Mouse (Mus musculus) forebrain, embryonic 11.5 days (tissue): ENCODE results near the gene Tbx2. TPM values are rescaled to one million over a fixed set of nuclear protein-coding genes. Genes with fewer than 3 reads are reported as not detected.

ENCODE experiments used
- ATAC-seq: fragments of 200-750 bp; cut with Nextera tagmentation; replicated peaks from 2 replicates; pipeline ENCODE4 v1.8.0; 2017; ENCODE audit warnings: moderate TSS enrichment; ENCODE audit not compliant: low FRiP score
- DNase-seq: peaks from one replicate; pipeline ENCODE4 v3.0.0-alpha.2; 2017; ENCODE audit warnings: low spot score
- H3K27ac ChIP-seq: fragments of 300-500 bp; sonication (generic); 2 replicates; pipeline ENCODE4 v1.5.1; 2014; ENCODE audit warnings: low read depth, low read length
- H3K27me3 ChIP-seq: fragments of 300-500 bp; sonication (generic); 2 replicates; pipeline ENCODE4 v1.6.1; 2014; ENCODE audit warnings: mild to moderate bottlenecking, low read length, mixed read lengths; ENCODE audit not compliant: control insufficient read depth, insufficient read depth
- H3K36me3 ChIP-seq: fragments of 300-500 bp; sonication (generic); 2 replicates; pipeline ENCODE4 v1.6.1; 2014; ENCODE audit warnings: mild to moderate bottlenecking, low read length, moderate library complexity, mixed read lengths; ENCODE audit not compliant: control insufficient read depth, insufficient read depth
- H3K4me1 ChIP-seq: fragments of 300-500 bp; sonication (generic); replicated peaks from 2 replicates; pipeline ENCODE4 v1.6.1; 2014; ENCODE audit warnings: low read length, mixed read lengths; ENCODE audit not compliant: control insufficient read depth, insufficient read depth
- H3K4me2 ChIP-seq: fragments of 300-500 bp; sonication (generic); 2 replicates; pipeline ENCODE4 v1.6.1; 2014; ENCODE audit warnings: low read depth, mild to moderate bottlenecking, low read length, moderate library complexity, mixed read lengths; ENCODE audit not compliant: severe bottlenecking
- H3K4me3 ChIP-seq: fragments of 300-500 bp; sonication (generic); 2 replicates; pipeline ENCODE4 v1.5.1; 2014; ENCODE audit warnings: low read depth, low read length
- H3K9ac ChIP-seq: fragments of 300-500 bp; sonication (generic); 2 replicates; pipeline ENCODE4 v1.6.1; 2014; ENCODE audit warnings: low read length
- H3K9me3 ChIP-seq: fragments of 300-500 bp; sonication (generic); 2 replicates; pipeline ENCODE4 v1.6.1; 2016; ENCODE audit warnings: low read length, mixed read lengths; ENCODE audit not compliant: control insufficient read depth
- WGBS: fragments of 180-500 bp; shearing (Covaris S2); extraction: QIAGEN DNeasy Blood & Tissue Kit; methylation state at CpG from one replicate; pipeline ENCODE4 v1.1.7; 2014; 5-methylcytosine and 5-hydroxymethylcytosine counted together
- polyA plus RNA-seq: library from polyadenylated mRNA; unstranded; fragments of >200 nt; fragmentation: Nextera tagmentation; extraction: Ambion mirVana; gene quantifications from 2 replicates; pipeline ENCODE4 v1.2.1, GENCODE M21; 2014

Tbx2 gene
- polyA plus RNA-seq, 1 experiment from 2014 or later: 2.0 TPM

- ATAC-seq: no peak
Measured at GRCm38 (mm10) chr11:85835753-85836522, 3.6 kb downstream of the Tbx2 start.

DNA sequence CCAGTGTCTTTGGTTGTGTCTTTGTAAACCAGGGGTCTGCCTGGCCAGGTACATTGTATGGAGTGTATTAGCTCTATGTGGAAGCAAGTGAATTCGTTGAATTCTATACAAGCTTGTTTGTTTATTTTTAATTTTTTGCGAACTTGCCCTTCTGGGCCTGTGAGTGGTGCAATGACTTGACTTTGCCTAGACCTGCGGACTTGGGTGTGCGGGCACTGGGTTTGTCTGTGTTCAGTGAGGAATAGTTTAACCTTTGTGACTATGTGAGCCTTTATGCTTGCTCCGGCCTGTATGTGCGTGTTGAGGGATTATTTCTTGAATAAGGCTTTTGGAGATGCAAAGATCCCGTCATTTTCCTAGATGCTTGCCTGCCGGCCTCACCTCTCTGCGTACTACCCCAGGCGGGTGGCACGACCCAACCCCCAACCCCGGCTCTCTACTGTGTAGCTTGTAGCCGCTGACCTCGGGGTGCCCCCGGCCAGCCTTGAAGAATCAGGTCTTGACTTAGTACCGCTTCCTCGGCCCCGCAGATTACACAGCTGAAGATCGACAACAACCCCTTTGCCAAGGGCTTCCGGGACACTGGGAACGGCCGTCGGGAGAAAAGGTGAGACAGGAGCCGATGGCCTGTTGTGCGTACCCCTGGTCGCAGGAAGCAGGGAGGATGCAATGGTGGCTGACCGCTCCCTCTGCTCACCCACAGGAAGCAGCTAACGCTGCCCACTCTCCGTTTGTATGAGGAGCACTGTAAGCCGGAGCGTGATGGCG is 4.4 kb downstream of the Tbx2 start:
- no peak overlapping the region for H3K9ac ChIP-seq
- H3K27me3 ChIP-seq: peaks cover 98% of the 10 kb centered on the region
- no peak overlapping the region for H3K4me3 ChIP-seq
- no peaks in the 10 kb centered on the region for H3K36me3 ChIP-seq
- H3K4me1 ChIP-seq: peaks cover 21% of the 10 kb centered on the region
- H3K27ac ChIP-seq: no peak overlapping the region
- H3K4me2 ChIP-seq: no peak overlapping the region
- ATAC-seq (no peak), DNase-seq (peak; percentile 67)
- H3K9me3 ChIP-seq: no peaks in the 10 kb centered on the region
- WGBS: 2% methylated on average over 32 of the region's 32 CpGs

More at GRCm38 (mm10) chr11:85835753-85836522, 3.6 kb downstream of the Tbx2 start:
- H3K36me3 ChIP-seq: no peaks in the 10 kb centered on the region
- no peak overlapping the region for H3K27ac ChIP-seq
- no peak overlapping the region for H3K4me3 ChIP-seq
- H3K27me3 ChIP-seq: peaks cover 98% of the 10 kb centered on the region
- DNase-seq: peak; percentile 52
- H3K9ac ChIP-seq: no peak overlapping the region
- H3K9me3 ChIP-seq: no peaks in the 10 kb centered on the region
- WGBS: 3% methylated on average over 16 of the region's 16 CpGs
- peaks cover 17% of the 10 kb centered on the region for H3K4me1 ChIP-seq
- no peak overlapping the region for H3K4me2 ChIP-seq

DNA sequence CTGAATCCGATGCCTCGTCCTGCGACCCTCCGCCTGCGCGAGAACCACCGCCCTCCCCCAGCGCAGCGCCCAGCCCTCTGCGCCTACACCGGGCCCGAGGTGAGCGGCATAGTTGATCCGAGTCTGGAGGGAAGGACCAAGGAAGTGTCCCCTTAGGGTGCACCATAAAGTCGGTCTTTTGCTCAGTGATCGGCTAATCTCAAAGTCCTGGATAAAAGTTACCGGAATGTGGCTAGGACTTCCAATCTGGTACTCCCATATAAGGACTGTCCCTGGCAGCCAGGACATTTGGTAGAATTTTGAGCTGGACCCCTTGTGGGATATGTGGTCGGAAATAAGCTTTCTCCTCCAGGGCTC is 4.9 kb downstream of the Tbx2 start:
- WGBS: 1% methylated on average over 18 of the region's 18 CpGs
- peak overlapping the region; percentile 19; the same call in 1 of the 2 replicates for H3K4me3 ChIP-seq
- no peak overlapping the region for H3K4me2 ChIP-seq
- H3K4me1 ChIP-seq: peaks cover 20% of the 10 kb centered on the region
- DNase-seq (no peak), ATAC-seq (no peak)
- no peak overlapping the region for H3K27ac ChIP-seq
- H3K36me3 ChIP-seq: no peaks in the 10 kb centered on the region
- no peak overlapping the region for H3K9ac ChIP-seq
- H3K27me3 ChIP-seq: peaks cover 94% of the 10 kb centered on the region
- H3K9me3 ChIP-seq: no peaks in the 10 kb centered on the region

DNA sequence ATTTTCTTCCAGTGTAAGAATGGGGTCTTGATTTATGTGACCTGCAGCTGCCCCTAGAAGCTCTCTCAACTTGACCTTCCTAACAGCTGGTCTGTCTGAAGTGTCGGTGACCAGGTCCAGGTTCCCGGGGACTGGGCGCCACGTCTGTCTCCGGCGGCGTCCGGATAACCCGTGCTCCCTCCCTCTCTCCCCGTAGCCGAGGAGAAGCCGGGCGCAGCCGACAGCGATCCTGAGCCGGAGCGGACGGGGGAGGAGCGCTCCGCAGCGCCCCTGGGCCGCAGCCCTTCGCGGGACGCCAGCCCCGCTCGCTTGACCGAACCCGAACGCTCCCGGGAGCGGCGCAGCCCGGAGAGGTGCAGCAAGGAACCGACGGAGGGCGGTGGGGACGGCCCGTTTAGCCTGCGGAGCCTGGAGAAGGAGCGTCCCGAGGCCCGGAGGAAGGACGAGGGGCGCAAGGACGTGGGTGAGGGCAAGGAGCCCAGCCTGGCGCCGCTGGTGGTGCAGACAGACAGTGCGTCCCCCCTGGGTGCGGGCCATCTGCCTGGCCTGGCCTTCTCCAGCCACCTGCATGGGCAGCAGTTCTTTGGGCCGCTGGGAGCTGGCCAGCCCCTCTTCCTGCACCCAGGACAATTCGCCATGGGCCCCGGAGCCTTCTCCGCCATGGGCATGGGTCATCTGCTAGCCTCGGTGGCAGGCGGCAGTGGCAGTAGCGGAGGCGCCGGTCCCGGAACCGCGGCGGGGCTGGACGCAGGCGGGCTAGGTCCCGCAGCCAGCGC is 5.5 kb downstream of the Tbx2 start:
- H3K9me3 ChIP-seq: no peaks in the 10 kb centered on the region
- H3K36me3 ChIP-seq: no peaks in the 10 kb centered on the region
- H3K4me3 ChIP-seq: peak overlapping the region; percentile 19
- WGBS: under 1% methylated on average over 64 of the region's 67 CpGs
- H3K4me1 ChIP-seq: peaks cover 20% of the 10 kb centered on the region; the same call in 1 of the 2 replicates
- H3K4me2 ChIP-seq: 0 out of 2 replicates have a peak overlapping the region, but pooled peaks have one; percentile 6
- peaks cover 93% of the 10 kb centered on the region for H3K27me3 ChIP-seq
- DNase-seq: peak; percentile 73
- H3K9ac ChIP-seq: no peak overlapping the region
- no peak overlapping the region for H3K27ac ChIP-seq
- ATAC-seq: no peak

GRCm38 (mm10) chr11:85838424-85839257 is 6.3 kb downstream of the Tbx2 start:
- Histone ChIP-seq H3K27ac (no peak overlapping the region), H3K9ac (no peak overlapping the region)

DNA sequence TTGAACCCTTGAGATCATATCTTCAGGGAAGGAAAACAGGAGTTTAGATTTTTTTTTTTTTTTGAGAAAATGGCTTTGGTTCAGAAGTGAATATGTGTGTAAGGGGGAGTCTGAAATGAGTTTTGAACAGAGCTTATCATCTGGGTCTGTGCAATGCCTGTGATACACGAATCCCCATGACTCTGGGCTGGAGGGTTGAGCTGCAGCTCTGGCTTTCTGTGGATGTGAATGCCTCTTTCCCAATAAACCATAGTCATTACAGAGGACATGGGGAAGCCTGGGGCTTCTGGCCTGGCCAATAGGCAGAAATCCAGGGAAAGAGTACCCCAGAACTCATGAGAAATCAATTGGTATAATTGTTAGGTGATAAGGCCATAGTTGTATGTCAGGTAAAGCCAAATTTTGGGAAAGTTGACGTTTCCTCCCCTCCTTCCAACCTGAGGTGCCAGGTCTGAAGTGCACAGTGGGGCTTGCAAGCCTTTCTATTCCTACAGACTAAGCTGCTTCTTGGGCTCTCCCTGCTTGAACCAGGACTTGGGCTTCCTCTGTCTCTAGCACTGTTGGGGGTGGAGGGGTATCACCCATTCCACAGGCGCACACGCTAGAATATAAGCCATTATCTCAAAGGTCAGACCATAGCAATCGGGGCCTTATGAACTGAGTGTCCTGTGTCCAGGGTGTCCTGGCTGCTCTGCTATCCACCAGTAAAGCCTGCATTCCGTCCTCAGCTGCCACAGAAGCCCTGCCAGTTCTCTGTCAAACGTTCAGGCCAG is 7.1 kb downstream of the Tbx2 start:
- Histone ChIP-seq H3K4me1 (peaks cover 23% of the 10 kb centered on the region; the same call in 1 of the 2 replicates), H3K4me2 (no peak overlapping the region), H3K4me3 (no peak overlapping the region), H3K9me3 (no peaks in the 10 kb centered on the region), H3K9ac (no peak overlapping the region), H3K27ac (no peak overlapping the region), H3K27me3 (peaks cover 81% of the 10 kb centered on the region), H3K36me3 (no peaks in the 10 kb centered on the region)
- DNase-seq: no peak
- 4% methylated on average over 7 of the region's 7 CpGs for WGBS
- no peak for ATAC-seq

More at GRCm38 (mm10) chr11:85838424-85839257, 6.3 kb downstream of the Tbx2 start:
- ATAC-seq (no peak), DNase-seq (no peak)
- Histone ChIP-seq H3K4me3 (peak overlapping the region; percentile 19), H3K27me3 (peaks cover 88% of the 10 kb centered on the region), H3K4me1 (peaks cover 20% of the 10 kb centered on the region; the same call in 1 of the 2 replicates), H3K4me2 (no peak overlapping the region), H3K9me3 (no peaks in the 10 kb centered on the region), H3K36me3 (no peaks in the 10 kb centered on the region)
- 4% methylated on average over 20 of the region's 20 CpGs for WGBS

DNA sequence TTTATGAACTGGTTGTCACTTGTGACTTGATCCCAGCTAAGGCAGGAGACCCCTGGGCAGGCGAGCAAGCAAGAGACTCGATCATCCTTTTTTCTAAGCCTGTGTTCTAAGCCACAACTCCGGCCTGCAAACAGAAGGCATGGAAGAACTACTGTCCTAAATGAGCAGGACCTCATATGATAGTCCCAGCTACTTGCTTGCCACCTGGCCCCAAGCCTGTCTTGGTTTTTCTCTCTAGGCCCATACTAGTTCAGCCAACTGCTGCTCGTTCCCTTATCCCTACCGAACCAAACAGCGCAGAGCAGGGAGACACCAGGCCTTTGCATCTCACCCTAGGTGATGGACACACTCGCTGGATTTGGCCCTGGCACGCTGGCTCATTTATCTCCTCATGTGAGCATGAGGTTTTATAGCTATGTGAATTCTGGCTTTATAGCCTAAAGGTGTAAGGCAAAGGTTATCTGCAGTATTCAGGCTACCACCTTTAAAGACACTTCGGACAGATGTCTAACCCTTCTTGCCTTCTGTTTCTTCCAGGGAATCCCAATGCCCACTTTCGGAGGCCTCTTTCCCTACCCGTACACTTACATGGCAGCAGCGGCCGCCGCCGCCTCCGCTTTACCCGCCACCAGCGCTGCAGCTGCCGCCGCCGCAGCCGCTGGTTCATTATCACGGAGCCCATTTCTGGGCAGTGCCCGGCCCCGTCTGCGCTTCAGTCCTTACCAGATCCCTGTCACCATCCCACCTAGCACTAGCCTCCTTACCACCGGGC is 7.9 kb downstream of the Tbx2 start:
- ATAC-seq: no peak
- no peaks in the 10 kb centered on the region for H3K36me3 ChIP-seq
- no peaks in the 10 kb centered on the region for H3K9me3 ChIP-seq
- 4% methylated on average over 27 of the region's 27 CpGs for WGBS
- DNase-seq: no peak
- H3K27ac ChIP-seq: no peak overlapping the region
- H3K4me1 ChIP-seq: peaks cover 23% of the 10 kb centered on the region; the same call in 1 of the 2 replicates
- H3K4me3 ChIP-seq: peak overlapping the region; percentile 9; the same call in 1 of the 2 replicates
- peaks cover 79% of the 10 kb centered on the region for H3K27me3 ChIP-seq
- H3K4me2 ChIP-seq: peak overlapping the region; percentile 21; the same call in 1 of the 2 replicates
- no peak overlapping the region for H3K9ac ChIP-seq
